Mouse (Mus musculus): ENCODE results near the gene Arhgap5. TPM values are rescaled to one million over a fixed set of nuclear protein-coding genes. Genes with fewer than 3 reads are reported as not detected.

The Arhgap5 gene
- polyA plus RNA-seq (2017; shearing (Covaris generic)): 10 to 100 TPM; 13.3 to 16.6 TPM

GRCm38 (mm10) chr12:52503456-52504320 is at the start of gene Arhgap5:
Arhgap5 (plus strand) TSS chr12:52503972.

Other genes with a start within 250 kb of the Arhgap5 start
- gene Akap6, start 195.4 kb downstream of the Arhgap5 start, polyA plus RNA-seq (2017; shearing (Covaris generic)): under 1 TPM; 0.01 to 0.63 TPM

All from activated CD4-positive, CD25-positive, alpha-beta regulatory T cell (primary cell).